In the genomic region with DNA sequence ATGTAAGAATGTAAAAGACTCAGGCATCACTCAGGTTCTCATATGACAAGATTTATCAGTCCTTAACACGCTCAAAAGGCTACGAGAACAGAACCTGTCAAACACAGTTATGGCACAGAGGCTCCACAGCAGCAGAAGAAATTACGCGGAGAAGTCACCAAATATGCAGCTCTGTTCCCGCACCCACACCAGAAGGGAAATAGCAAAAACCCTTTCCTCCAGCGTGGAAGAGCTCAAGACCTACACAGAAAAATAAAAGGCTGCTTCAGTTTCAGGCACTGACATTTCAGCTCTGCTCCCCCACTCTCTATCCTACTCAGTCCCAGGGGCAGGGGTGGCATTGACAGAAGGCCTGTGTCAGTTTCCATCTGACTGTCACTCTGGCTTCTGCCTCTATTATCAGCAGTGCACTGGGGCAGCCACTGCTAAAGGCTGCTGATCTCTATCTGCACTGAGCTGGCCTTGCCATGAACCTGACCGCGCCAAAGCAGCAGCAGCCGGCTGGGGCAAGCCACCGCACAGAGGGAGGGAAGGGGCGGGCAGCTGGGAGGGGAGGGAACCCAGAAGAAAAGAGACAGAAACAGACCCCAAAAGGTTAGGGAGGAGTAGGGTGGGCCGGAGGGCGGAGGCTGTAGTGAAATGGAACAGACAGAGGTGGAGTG, we compare ENCODE assay signal across 8 mouse cellular contexts.
DNase-seq lines count a peak whose midpoint lies in the region; ATAC-seq and TF ChIP-seq lines count a peak whose summit lies in the region.

No protein-coding gene starts in this region.

- DNase-seq in layer of hippocampus, adult 18-20 months (ENCODE audit: low spot score in 2 of 2) = peak; percentile 8 to 14
- no peak for DNase-seq in layer of hippocampus, adult 9-10 months (ENCODE audit: low spot score)
- peak; percentile 82 for DNase-seq in embryonic facial prominence, embryonic 10.5 days (ENCODE audit: low spot score)
- DNase-seq in urinary bladder, postnatal 4 days (ENCODE audit: low spot score in 2 of 2) = no peak
- no peak for DNase-seq in spleen, adult 18-20 months

- TF ChIP-seq CTCF in intestine, postnatal 0 days (IDR thresholded peaks at IDR 0.05; ENCODE audit: low read depth) = no peak

- H3K27me3 ChIP-seq in embryonic facial prominence, embryonic 10.5 days (replicated peaks; ENCODE audit: low read depth, poor library complexity, severe bottlenecking) = no peaks in the 10 kb centered on the region
- no peaks in the 10 kb centered on the region for H3K27me3 ChIP-seq in intestine, postnatal 0 days (replicated peaks; ENCODE audit: control insufficient read depth, insufficient read depth, low read length)
- H3K27me3 ChIP-seq in limb, embryonic 15.5 days = no peaks in the 10 kb centered on the region
- H3K27me3 ChIP-seq in stomach, embryonic 16.5 days (ENCODE audit: control insufficient read depth, insufficient read depth, low read length) = no peaks in the 10 kb centered on the region

- H3K36me3 ChIP-seq in embryonic facial prominence, embryonic 10.5 days (replicated peaks) = no peaks in the 10 kb centered on the region
- no peaks in the 10 kb centered on the region for H3K36me3 ChIP-seq in intestine, postnatal 0 days (ENCODE audit: control insufficient read depth, insufficient read depth)
- no peaks in the 10 kb centered on the region for H3K36me3 ChIP-seq in limb, embryonic 15.5 days
- H3K36me3 ChIP-seq in stomach, embryonic 16.5 days (ENCODE audit: control insufficient read depth, insufficient read depth, low read length) = no peaks in the 10 kb centered on the region

- ATAC-seq in intestine, postnatal 0 days = no peak
- no peak for ATAC-seq in limb, embryonic 15.5 days (ENCODE audit: insufficient number of reproducible peaks, low FRiP score, low TSS enrichment, low read depth)
- no peak for ATAC-seq in stomach, embryonic 16.5 days (ENCODE audit: insufficient read depth, low FRiP score)

- H3K4me1 ChIP-seq in embryonic facial prominence, embryonic 10.5 days = peaks cover 15% of the 10 kb centered on the region
- H3K4me1 ChIP-seq in intestine, postnatal 0 days (replicated peaks; ENCODE audit: control insufficient read depth, insufficient read depth, low read length) = no peaks in the 10 kb centered on the region
- peaks cover 4% of the 10 kb centered on the region; the same call in 1 of the 2 replicates for H3K4me1 ChIP-seq in limb, embryonic 15.5 days
- 0 out of 2 replicates have a peak, but pooled peaks cover 2% of the 10 kb centered on the region for H3K4me1 ChIP-seq in stomach, embryonic 16.5 days (ENCODE audit: control insufficient read depth, insufficient read depth, low read length)

- 31% methylated on average over 13 of the region's 13 CpGs for WGBS in embryonic facial prominence, embryonic 10.5 days
- WGBS in intestine, postnatal 0 days = 34% methylated on average over 13 of the region's 13 CpGs
- WGBS in limb, embryonic 15.5 days = 34% methylated on average over 13 of the region's 13 CpGs
- 24% methylated on average over 13 of the region's 13 CpGs for WGBS in stomach, embryonic 16.5 days

- peak overlapping the region; percentile 32 for H3K4me3 ChIP-seq in embryonic facial prominence, embryonic 10.5 days
- H3K4me3 ChIP-seq in intestine, postnatal 0 days (ENCODE audit: low read depth, low read length) = no peak overlapping the region
- H3K4me3 ChIP-seq in limb, embryonic 15.5 days = no peak overlapping the region
- 0 out of 2 replicates have a peak overlapping the region, but pooled peaks have one; percentile 6 for H3K4me3 ChIP-seq in stomach, embryonic 16.5 days (replicated peaks; ENCODE audit: low read length)

- H3K9me3 ChIP-seq in embryonic facial prominence, embryonic 10.5 days = no peaks in the 10 kb centered on the region
- no peaks in the 10 kb centered on the region for H3K9me3 ChIP-seq in intestine, postnatal 0 days (ENCODE audit: control insufficient read depth)
- no peaks in the 10 kb centered on the region for H3K9me3 ChIP-seq in limb, embryonic 15.5 days
- H3K9me3 ChIP-seq in stomach, embryonic 16.5 days (replicated peaks; ENCODE audit: control insufficient read depth, low read length) = no peaks in the 10 kb centered on the region

- peak overlapping the region; percentile 73 for H3K27ac ChIP-seq in embryonic facial prominence, embryonic 10.5 days (replicated peaks)
- H3K27ac ChIP-seq in intestine, postnatal 0 days (ENCODE audit: low read depth, low read length) = no peak overlapping the region
- H3K27ac ChIP-seq in limb, embryonic 15.5 days = no peak overlapping the region
- H3K27ac ChIP-seq in stomach, embryonic 16.5 days (ENCODE audit: low read length) = no peak overlapping the region

- H3K9ac ChIP-seq in intestine, postnatal 0 days (ENCODE audit: low read depth, low read length) = no peak overlapping the region
- no peak overlapping the region for H3K9ac ChIP-seq in limb, embryonic 15.5 days
- no peak overlapping the region; the same call in 1 of the 2 replicates for H3K9ac ChIP-seq in stomach, embryonic 16.5 days (ENCODE audit: low read length)

- 0 out of 2 replicates have a peak overlapping the region, but pooled peaks have one; percentile 3 for H3K4me2 ChIP-seq in intestine, postnatal 0 days (replicated peaks; ENCODE audit: low read depth)
- peak overlapping the region; percentile 20; the same call in 1 of the 2 replicates for H3K4me2 ChIP-seq in limb, embryonic 15.5 days
- H3K4me2 ChIP-seq in stomach, embryonic 16.5 days (ENCODE audit: low read depth, low read length) = peak overlapping the region; percentile 34

Comparison
In these comparisons a context has a peak if more than half of its experiments do, and no peak if none do; other contexts are left out.
1. DNase-seq: peak in layer of hippocampus, adult 18-20 months (2 of 2) and embryonic facial prominence, embryonic 10.5 days (single experiment); none in layer of hippocampus, adult 9-10 months (single experiment), urinary bladder, postnatal 4 days (0 of 2) and spleen, adult 18-20 months (0 of 2).
2. H3K4me3 ChIP-seq: peak in embryonic facial prominence, embryonic 10.5 days (single experiment) and stomach, embryonic 16.5 days (single experiment); none in intestine, postnatal 0 days (single experiment) and limb, embryonic 15.5 days (single experiment).
3. Peak in every context shown above with its lines, with median percentiles within 50 percentile points of each other: H3K4me2 ChIP-seq.